Mouse (Mus musculus) neural tube, embryonic 13.5 days (tissue): ENCODE data around the gene Rmi1. TPM values are rescaled to one million over a fixed set of nuclear protein-coding genes. Genes with fewer than 3 reads are reported as not detected.
"Not testable (repeated sequence)": the region's sequence is repeated elsewhere in the genome, so short reads cannot be mapped to it uniquely, and the experiment has no call there.

Experiments
- ATAC-seq: fragments of 200-750 bp; cut with Nextera tagmentation; 2 replicates; pipeline ENCODE4 v1.8.0; 2017; ENCODE audit warnings: low read depth, mild to moderate bottlenecking, moderate TSS enrichment, moderate library complexity
- H3K27ac ChIP-seq: fragments of 300-500 bp; sonication (generic); replicated peaks from 2 replicates; pipeline ENCODE4 v1.5.1; 2015; ENCODE audit warnings: moderate library complexity, mild to moderate bottlenecking, inconsistent platforms
- H3K27me3 ChIP-seq: fragments of 300-500 bp; sonication (generic); 2 replicates; pipeline ENCODE4 v1.6.1; 2015; ENCODE audit warnings: mild to moderate bottlenecking, inconsistent platforms
- H3K36me3 ChIP-seq: fragments of 300-500 bp; sonication (generic); 2 replicates; pipeline ENCODE4 v1.6.1; 2015; ENCODE audit warnings: mild to moderate bottlenecking, inconsistent platforms
- H3K4me1 ChIP-seq: fragments of 300-500 bp; sonication (generic); replicated peaks from 2 replicates; pipeline ENCODE4 v1.6.1; 2015; ENCODE audit warnings: inconsistent platforms
- H3K4me2 ChIP-seq: fragments of 300-500 bp; sonication (generic); 2 replicates; pipeline ENCODE4 v1.6.1; 2015; ENCODE audit warnings: inconsistent platforms, mild to moderate bottlenecking, moderate library complexity
- H3K4me3 ChIP-seq: fragments of 300-500 bp; sonication (generic); 2 replicates; pipeline ENCODE4 v1.5.1; 2015; ENCODE audit warnings: mild to moderate bottlenecking, inconsistent platforms
- H3K9ac ChIP-seq: fragments of 300-500 bp; sonication (generic); 2 replicates; pipeline ENCODE4 v1.6.1; 2015; ENCODE audit warnings: moderate library complexity, mild to moderate bottlenecking, inconsistent platforms
- H3K9me3 ChIP-seq: fragments of 300-500 bp; sonication (generic); 2 replicates; pipeline ENCODE4 v1.6.1; 2016; ENCODE audit warnings: inconsistent platforms
- WGBS: fragments of 180-500 bp; shearing (Covaris S2); methylation state at CpG from one replicate; pipeline ENCODE4 v1.1.7; 2015; 5-methylcytosine and 5-hydroxymethylcytosine counted together
- polyA plus RNA-seq: library from polyadenylated mRNA; unstranded; fragments of >200 nt; fragmentation: Nextera tagmentation; extraction: Ambion mirVana; gene quantifications from 2 replicates; pipeline ENCODE4 v1.2.1, GENCODE M21; 2015

The Rmi1 gene
- polyA plus RNA-seq, 1 experiment from 2014 or later: 23.1 TPM

DNA sequence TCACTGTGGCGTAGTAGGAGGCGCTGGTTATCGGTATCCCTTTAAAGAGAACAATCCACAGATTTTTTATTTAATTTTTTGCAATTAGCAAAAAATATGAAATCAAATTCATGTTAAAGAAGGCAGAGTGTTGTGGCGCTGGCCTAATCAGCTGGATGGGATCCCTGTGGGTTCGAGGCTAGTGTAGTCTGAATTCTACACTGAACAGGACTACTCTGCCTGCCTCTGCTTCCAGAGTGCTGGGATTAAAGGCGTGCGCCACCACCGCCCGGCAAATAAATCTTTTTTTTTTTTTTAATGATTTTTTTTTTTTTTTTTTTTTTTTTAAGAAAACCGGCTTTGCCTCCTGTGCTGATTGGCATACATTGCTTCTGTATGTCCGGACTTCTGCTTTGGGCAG lies 17.7 kb upstream of the Rmi1 start:
- peak overlapping the region; percentile 81 for H3K9ac ChIP-seq
- H3K4me2 ChIP-seq: peak overlapping the region; percentile 90
- H3K27me3 ChIP-seq: no peaks in the 10 kb centered on the region
- no peak for ATAC-seq
- peak overlapping the region; percentile 82 for H3K4me3 ChIP-seq
- WGBS: 51% methylated on average over 11 of the region's 11 CpGs
- H3K9me3 ChIP-seq: peaks cover 25% of the 10 kb centered on the region
- H3K4me1 ChIP-seq: peaks cover 12% of the 10 kb centered on the region
- H3K27ac ChIP-seq: no peak overlapping the region
- H3K36me3 ChIP-seq: peaks cover 36% of the 10 kb centered on the region

DNA sequence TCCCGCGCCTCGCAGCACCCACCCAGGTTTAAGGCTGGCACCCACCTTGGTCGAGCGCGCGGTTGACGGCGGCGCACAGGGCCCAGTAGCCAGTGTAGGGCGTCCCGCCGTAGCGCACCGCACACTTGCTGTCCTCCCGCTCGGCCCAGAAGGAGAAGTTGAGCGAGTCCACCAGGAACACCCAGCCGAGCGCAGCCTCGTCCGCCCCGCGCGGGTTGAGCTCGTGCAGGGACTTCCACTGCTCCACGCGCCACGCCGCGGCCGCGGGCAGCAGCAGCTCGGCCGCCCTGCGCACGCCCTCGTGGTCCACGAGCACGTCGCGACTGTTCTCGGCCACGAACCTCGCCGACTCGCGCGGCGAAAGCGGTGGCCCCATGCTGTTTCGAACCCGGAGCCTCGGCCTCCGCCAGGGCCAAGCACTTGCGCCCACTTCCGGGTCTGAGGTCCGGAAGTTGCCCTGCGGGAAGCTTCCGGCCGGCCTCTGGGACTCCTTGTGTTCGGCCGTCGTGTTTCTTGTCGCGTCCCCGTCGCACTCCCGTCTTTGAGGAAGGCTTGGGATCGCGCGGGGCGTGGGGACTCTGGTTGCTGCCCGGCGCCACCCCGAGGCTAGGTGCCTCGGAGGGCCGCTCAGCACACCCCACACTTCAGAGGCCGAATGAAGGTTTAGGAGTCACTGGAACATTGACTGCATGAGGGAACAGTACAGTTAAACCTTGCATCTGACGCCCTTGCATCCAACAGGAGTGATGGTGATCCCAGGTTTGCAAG lies 17.1 kb upstream of the Rmi1 start, which contains the start of gene 2210016F16Rik:
Gene 2210016F16Rik (minus strand): TSS at position 447 of the 768 bp plus-strand sequence.
- Histone ChIP-seq H3K27me3 (no peaks in the 10 kb centered on the region), H3K4me3 (peak within 1 kb of the TSS; percentile 82), H3K9ac (peak within 1 kb of the TSS; percentile 81), H3K4me1 (peaks cover 12% of the 10 kb centered on the region), H3K36me3 (peaks cover 36% of the 10 kb centered on the region), H3K27ac (peak within 1 kb of the TSS; percentile 59), H3K9me3 (peaks cover 21% of the 10 kb centered on the region), H3K4me2 (peak within 1 kb of the TSS; percentile 90)
- peak; percentile 77 for ATAC-seq
- 1% methylated on average over 80 of the region's 80 CpGs for WGBS

DNA sequence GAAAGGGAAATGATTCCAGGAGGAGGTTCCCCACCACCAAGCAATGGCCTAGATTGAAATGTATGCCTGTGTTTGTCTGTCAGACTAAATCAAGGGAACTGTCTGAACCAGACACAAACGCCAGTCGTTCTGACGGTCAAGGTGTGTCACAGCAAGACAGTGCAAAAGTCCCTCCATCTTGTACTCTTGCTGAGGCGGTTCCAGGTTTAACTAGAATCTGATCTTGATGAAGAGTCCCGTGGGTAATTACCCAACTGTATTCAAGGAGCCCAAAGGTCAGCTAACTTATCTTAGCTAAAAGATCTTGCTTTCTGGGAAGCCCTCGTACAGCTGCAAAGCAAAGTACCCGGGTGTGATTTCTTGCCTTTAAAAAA lies 16.5 kb upstream of the Rmi1 start:
- no peak for ATAC-seq
- Histone ChIP-seq H3K4me2 (peak overlapping the region; percentile 90), H3K27me3 (no peaks in the 10 kb centered on the region), H3K9me3 (peaks cover 15% of the 10 kb centered on the region), H3K4me3 (peak overlapping the region; percentile 82), H3K27ac (peak overlapping the region; percentile 59), H3K36me3 (peaks cover 36% of the 10 kb centered on the region), H3K9ac (peak overlapping the region; percentile 81; the same call in 1 of the 2 replicates), H3K4me1 (peaks cover 12% of the 10 kb centered on the region)
- 86% methylated on average over 7 of the region's 7 CpGs for WGBS

DNA sequence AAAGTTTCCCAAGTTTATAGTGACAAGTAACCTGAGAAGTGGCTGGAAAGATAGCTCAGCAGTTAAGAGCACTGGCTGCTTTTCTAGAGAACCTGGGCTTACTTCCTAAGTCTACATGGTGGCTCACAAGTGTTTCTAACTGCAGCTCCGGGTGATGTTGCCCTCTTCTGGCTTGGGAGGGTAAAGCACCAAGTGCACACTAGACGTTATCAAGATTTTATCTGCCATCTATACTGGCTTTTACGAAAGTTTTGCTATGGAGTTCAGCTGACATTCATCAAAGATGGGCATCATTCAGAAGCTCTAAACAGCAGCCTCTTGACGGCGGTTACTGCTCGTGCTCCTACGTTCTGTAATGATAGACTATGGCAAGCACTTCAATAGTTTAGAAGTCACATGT lies 14.1 kb upstream of the Rmi1 start:
- H3K4me2 ChIP-seq: no peak overlapping the region
- 14% methylated on average over 7 of the region's 7 CpGs for WGBS
- no peak overlapping the region for H3K4me3 ChIP-seq
- H3K36me3 ChIP-seq: peaks cover 31% of the 10 kb centered on the region
- no peaks in the 10 kb centered on the region for H3K27me3 ChIP-seq
- H3K4me1 ChIP-seq: peaks cover 12% of the 10 kb centered on the region
- H3K9me3 ChIP-seq: no peaks in the 10 kb centered on the region
- ATAC-seq: no peak
- no peak overlapping the region for H3K27ac ChIP-seq
- no peak overlapping the region for H3K9ac ChIP-seq

DNA sequence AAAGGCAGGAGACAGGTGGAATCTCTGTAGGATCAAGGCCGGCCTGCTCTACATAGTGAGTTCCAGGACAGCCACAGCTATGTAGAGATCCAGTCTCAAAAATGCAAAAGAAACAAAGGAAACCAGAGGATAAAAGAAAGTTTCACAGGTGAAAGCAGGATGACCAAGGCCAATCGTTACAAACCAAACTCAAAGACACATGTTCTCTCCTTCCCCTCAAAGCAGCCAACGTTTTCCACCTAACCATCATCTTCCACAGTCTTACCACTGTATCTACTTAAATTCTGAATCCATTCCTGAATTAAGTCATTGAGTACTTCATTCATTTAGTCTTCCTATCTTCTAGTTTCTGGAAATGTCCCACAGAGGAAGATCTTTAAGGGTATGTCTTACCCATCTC lies 13.7 kb upstream of the Rmi1 start:
- Histone ChIP-seq H3K9ac (no peak overlapping the region), H3K27ac (no peak overlapping the region), H3K4me1 (peaks cover 12% of the 10 kb centered on the region), H3K27me3 (no peaks in the 10 kb centered on the region), H3K36me3 (peaks cover 34% of the 10 kb centered on the region), H3K4me3 (no peak overlapping the region), H3K9me3 (no peaks in the 10 kb centered on the region), H3K4me2 (no peak overlapping the region)
- ATAC-seq: no peak
- 44% methylated on average over 3 of the region's 3 CpGs for WGBS

DNA sequence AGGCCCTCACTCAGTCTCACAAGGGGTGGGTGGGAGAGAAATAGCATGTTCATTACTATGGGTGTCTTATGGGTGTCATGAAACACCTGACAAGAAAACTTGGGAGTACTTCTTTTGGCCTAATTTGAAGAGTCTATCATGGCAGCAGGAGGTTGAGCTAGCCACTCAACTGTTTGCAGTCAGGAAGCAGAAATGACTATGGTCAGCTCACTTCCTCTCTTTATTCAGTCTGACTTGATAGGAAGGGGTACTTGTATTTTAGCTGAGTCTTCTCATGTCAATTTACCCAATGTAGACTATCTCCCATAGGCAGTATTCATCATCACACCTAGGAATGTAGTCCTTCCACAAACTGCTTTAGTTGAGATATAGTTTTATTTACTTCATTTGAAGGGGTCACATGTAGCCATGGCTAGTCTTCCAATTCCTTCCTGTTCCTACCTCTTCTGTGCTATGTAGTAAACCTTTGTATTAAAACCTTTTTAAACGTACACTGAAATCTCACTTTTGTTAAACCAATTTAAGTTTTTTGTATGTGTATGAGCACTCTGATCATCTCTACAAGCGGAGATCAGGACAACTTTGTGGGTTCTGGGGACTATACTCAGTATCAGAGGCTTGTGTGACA lies 12.6 kb upstream of the Rmi1 start:
- Histone ChIP-seq H3K9ac (no peak overlapping the region), H3K4me3 (no peak overlapping the region), H3K4me2 (no peak overlapping the region), H3K36me3 (peaks cover 44% of the 10 kb centered on the region), H3K9me3 (no peaks in the 10 kb centered on the region), H3K4me1 (peaks cover 6% of the 10 kb centered on the region; the same call in 1 of the 2 replicates), H3K27me3 (no peaks in the 10 kb centered on the region), H3K27ac (no peak overlapping the region)
- no peak for ATAC-seq
- WGBS: 79% methylated on average over 2 of the region's 2 CpGs

DNA sequence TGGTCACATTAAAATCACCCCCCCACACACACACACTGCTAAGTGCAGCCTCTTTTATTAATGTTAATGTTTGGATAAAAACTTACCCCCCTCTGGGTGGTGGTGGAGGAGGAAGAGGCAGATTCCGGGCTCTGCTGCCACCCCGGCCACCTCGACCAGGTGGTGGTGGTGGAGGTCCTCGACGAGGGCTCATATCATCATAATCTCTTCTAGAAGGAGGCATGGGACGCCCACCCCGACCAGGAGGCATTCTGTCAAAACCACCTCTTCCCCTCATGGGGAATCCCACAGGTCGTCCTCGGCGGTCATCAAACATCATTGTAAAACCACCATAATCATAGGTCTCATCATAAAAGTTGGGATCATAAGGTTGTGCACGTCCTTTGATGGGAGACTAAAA lies 7.7 kb upstream of the Rmi1 start:
- WGBS: 89% methylated on average over 11 of the region's 11 CpGs
- H3K36me3 ChIP-seq: peaks cover 82% of the 10 kb centered on the region
- H3K27me3 ChIP-seq, H3K9ac ChIP-seq, H3K4me2 ChIP-seq, H3K4me3 ChIP-seq, H3K4me1 ChIP-seq, H3K27ac ChIP-seq, H3K9me3 ChIP-seq, ATAC-seq: not testable (repeated sequence)

DNA sequence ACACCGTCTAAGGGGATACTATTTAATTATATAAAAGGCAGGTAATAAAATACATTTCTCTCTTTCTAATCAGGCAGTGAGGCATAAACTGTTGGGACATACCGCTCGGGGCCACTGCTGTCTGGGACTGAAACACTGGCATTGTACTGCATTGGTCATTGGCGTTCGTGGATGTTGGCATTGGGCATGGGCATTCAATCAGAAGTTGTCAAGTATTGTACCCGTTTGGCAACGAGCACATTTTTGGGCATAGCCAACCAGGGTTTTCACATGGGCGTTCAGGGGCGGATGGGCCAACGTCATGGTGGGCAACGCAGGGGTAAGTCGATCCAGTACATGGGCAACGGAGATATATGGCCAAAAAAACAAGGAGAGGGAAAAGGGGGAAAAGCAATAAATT lies 4.4 kb upstream of the Rmi1 start:
- H3K4me2 ChIP-seq: no peak overlapping the region
- no peak overlapping the region for H3K27ac ChIP-seq
- no peak for ATAC-seq
- peaks cover 17% of the 10 kb centered on the region for H3K4me1 ChIP-seq
- no peaks in the 10 kb centered on the region for H3K27me3 ChIP-seq
- no peak overlapping the region for H3K4me3 ChIP-seq
- peaks cover 58% of the 10 kb centered on the region for H3K36me3 ChIP-seq
- H3K9ac ChIP-seq: no peak overlapping the region
- no peaks in the 10 kb centered on the region for H3K9me3 ChIP-seq
- 72% methylated on average over 13 of the region's 13 CpGs for WGBS

DNA sequence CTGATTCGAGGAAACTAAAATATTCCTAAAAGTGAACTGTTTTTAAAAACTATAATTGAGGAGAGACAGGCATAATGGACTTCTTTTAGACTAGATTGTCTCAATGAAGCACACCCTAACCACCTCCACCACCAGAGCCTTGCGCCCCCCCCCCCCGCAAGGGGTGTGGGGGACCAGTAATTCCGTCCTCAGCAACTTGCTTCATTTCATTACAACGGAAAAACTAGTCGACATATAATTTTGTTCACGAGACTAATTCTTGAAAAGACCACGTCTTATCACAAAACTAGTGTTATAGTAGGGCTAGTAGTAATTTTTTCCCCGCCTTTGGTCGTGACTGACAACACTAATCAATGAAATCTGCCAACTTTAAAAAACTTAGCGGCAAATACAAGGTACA lies 1.5 kb upstream of the Rmi1 start:
- ATAC-seq: no peak
- H3K9me3 ChIP-seq: no peaks in the 10 kb centered on the region
- H3K36me3 ChIP-seq: peaks cover 31% of the 10 kb centered on the region
- peaks cover 23% of the 10 kb centered on the region for H3K4me1 ChIP-seq
- H3K27me3 ChIP-seq: no peaks in the 10 kb centered on the region
- H3K4me2 ChIP-seq: peak overlapping the region; percentile 91
- peak overlapping the region; percentile 79 for H3K4me3 ChIP-seq
- under 1% methylated on average over 10 of the region's 11 CpGs for WGBS
- no peak overlapping the region for H3K27ac ChIP-seq
- peak overlapping the region; percentile 100 for H3K9ac ChIP-seq

DNA sequence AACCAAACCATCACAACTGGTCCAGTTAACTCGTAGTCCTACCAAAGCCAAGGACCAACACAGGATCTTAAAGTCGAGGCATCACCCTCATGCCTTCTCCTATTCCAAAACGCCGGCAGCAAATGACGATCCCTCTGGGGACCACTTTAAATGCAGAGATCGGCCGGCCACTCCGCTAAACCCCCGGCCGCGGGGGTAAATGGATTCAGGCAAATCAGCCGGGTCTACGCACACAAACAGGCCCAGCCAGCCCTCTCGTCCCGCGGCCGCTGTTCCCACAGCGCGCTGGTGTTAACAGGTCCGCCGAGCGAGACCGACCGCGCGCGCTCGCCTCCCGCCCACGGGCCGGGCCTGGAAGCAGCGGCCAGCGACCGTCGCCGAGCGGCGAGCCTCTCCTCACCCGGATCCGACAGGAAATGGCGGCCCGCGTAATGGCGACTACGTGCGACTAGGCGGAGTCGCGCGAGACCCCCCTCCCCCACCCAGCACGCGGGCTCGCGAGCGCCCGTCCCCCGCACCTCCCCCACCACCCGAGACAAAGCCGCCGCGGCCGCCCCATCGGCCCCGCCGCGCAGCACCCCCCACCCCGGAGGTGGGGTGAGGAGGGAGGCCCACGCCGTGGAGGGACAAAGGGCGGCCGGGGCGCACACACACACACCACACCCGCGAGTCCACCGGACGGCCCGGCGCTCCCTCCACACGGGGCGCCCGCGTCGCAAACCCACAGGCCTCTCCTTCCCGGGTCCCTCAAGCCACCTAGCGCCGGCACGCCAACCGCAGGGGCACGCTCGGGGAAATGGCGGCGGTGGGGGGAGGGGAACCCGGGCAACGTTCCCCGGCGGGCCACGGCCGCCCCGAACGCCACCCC lies 679 bp upstream of the Rmi1 start:
- peaks cover 23% of the 10 kb centered on the region for H3K4me1 ChIP-seq
- peak overlapping the region; percentile 100 for H3K27ac ChIP-seq
- H3K4me3 ChIP-seq: peak overlapping the region; percentile 79
- no peaks in the 10 kb centered on the region for H3K9me3 ChIP-seq
- under 1% methylated on average over 78 of the region's 100 CpGs for WGBS
- H3K36me3 ChIP-seq: peaks cover 23% of the 10 kb centered on the region
- peak overlapping the region; percentile 100 for H3K9ac ChIP-seq
- H3K27me3 ChIP-seq: no peaks in the 10 kb centered on the region
- peak overlapping the region; percentile 91 for H3K4me2 ChIP-seq
- peak; percentile 63 for ATAC-seq

DNA sequence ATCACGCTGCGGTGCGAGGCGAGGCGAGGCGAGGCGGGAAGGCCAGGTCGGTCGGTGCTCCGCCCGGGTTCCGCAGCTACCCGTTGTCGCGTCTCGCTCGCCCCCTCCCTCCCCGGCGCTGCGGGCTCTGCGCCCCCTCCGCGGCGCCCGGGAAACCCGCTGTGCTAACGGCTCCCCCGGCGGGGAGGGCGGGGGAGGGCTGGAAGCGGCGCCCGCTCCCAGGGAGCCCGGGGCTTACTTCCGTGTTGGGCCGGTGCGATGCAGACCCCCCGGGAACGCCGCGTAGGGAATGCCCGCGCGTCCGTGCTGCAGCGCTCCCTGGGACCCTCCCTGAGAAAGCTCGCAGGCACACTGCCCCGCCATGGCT lies 679 bp downstream of the Rmi1 start:
- WGBS: under 1% methylated on average over 34 of the region's 48 CpGs

DNA sequence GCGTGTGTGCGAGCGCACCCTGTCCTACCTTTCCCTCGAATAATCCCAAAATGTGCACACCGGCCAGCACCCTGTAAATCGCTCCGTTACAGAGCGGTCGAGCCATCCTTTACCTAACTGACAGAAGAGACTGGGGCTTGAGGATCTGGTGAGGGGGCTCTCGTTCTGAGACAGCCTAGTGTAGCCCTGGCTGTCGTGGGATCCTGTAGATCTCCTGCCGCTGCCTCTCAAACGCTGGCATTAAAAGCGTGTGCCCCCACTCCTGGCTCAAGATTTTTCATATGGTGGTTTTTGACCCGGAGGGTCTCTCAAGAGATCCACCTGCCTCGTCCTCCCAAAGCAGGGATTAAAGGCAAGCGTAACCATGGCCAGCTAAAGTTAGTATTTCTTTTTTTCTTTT lies 1.2 kb downstream of the Rmi1 start, which contains the start of gene Hnrnpk:
Gene Hnrnpk (minus strand): TSS at position 101 of the 400 bp plus-strand sequence.
- H3K27ac ChIP-seq: peak within 1 kb of the TSS; percentile 100
- H3K4me2 ChIP-seq: peak within 1 kb of the TSS; percentile 57
- peak within 1 kb of the TSS; percentile 79 for H3K4me3 ChIP-seq
- peak within 1 kb of the TSS; percentile 100 for H3K9ac ChIP-seq
- not testable (repeated sequence) for H3K36me3 ChIP-seq, H3K27me3 ChIP-seq, H3K9me3 ChIP-seq, ATAC-seq
- 8% methylated on average over 17 of the region's 17 CpGs for WGBS
- peaks cover 17% of the 10 kb centered on the region for H3K4me1 ChIP-seq

More for the DNA sequence above, 679 bp downstream of the Rmi1 start:
- Histone ChIP-seq H3K36me3 (peaks cover 12% of the 10 kb centered on the region), H3K9ac (peak overlapping the region; percentile 100), H3K27me3 (no peaks in the 10 kb centered on the region), H3K4me1 (peaks cover 18% of the 10 kb centered on the region), H3K4me2 (peak overlapping the region; percentile 57), H3K9me3 (no peaks in the 10 kb centered on the region), H3K27ac (peak overlapping the region; percentile 100), H3K4me3 (peak overlapping the region; percentile 79)
- peak; percentile 67 for ATAC-seq
